Mouse (Mus musculus): ENCODE results near the gene Guca1a. TPM values are rescaled to one million over a fixed set of nuclear protein-coding genes. Genes with fewer than 3 reads are reported as not detected.

Guca1a gene
- polyA plus RNA-seq, 1 experiment from 2014 or later: 0.95 TPM

Other genes starting within 250 kb of the Guca1a start
- gene Mrps10, start 31.7 kb downstream of the Guca1a start, polyA plus RNA-seq (2015; fragmentation: Nextera tagmentation; extraction: Ambion mirVana): 61.2 and 61.6 TPM in 2 replicates
- 0.43 and 0.58 TPM in 2 replicates for gene Guca1b, start 15.2 kb downstream of the Guca1a start, polyA plus RNA-seq (2015; fragmentation: Nextera tagmentation; extraction: Ambion mirVana)
- gene AI661453, start 36.0 kb upstream of the Guca1a start, polyA plus RNA-seq (2015; fragmentation: Nextera tagmentation; extraction: Ambion mirVana): 0.16 and 0.24 TPM in 2 replicates
- 0.78 and 0.88 TPM in 2 replicates for gene 1700001C19Rik, start 36.8 kb upstream of the Guca1a start, polyA plus RNA-seq (2015; fragmentation: Nextera tagmentation; extraction: Ambion mirVana)
- gene Taf8, start 101.7 kb upstream of the Guca1a start, polyA plus RNA-seq (2015; fragmentation: Nextera tagmentation; extraction: Ambion mirVana): 14.4 and 14.5 TPM in 2 replicates
- gene Ccnd3, start 104.5 kb upstream of the Guca1a start, polyA plus RNA-seq (2015; fragmentation: Nextera tagmentation; extraction: Ambion mirVana): 387 and 400 TPM in 2 replicates
- gene Bysl, start 210.9 kb upstream of the Guca1a start, polyA plus RNA-seq (2015; fragmentation: Nextera tagmentation; extraction: Ambion mirVana): 28.0 and 28.4 TPM in 2 replicates
- 26.0 and 26.1 TPM in 2 replicates for gene Med20, start 211.0 kb upstream of the Guca1a start, polyA plus RNA-seq (2015; fragmentation: Nextera tagmentation; extraction: Ambion mirVana)
- 1.8 TPM in 2 replicates for gene Gm20517, start 211.0 kb upstream of the Guca1a start, polyA plus RNA-seq (2015; fragmentation: Nextera tagmentation; extraction: Ambion mirVana)
- 3.3 and 4.1 TPM in 2 replicates for gene Usp49, start 230.1 kb upstream of the Guca1a start, polyA plus RNA-seq (2015; fragmentation: Nextera tagmentation; extraction: Ambion mirVana)

Measured in liver, embryonic 13.5 days (tissue).